Mouse (Mus musculus) CH12.LX (cell line): Measurements from ENCODE around the gene Rpl18a.

Experiments used
- BHLHE40 ChIP-seq: IDR thresholded peaks from 2 replicates; pipeline ENCODE4 v1.6.1; 2011; ENCODE audit warnings: mild to moderate bottlenecking, low read depth, low read length, improper control_type of control experiment
- CTCF ChIP-seq, 2 experiments: IDR thresholded peaks in 1 of 2; conservative IDR thresholded peaks in 1 of 2; 2 replicates each; pipeline ENCODE4 v1.5.1; 2011 to 2012; ENCODE audit warnings: low read depth in 2 of 2, low read length in 2 of 2, improper control_type of control experiment in 1 of 2, inconsistent platforms in 1 of 2, mild to moderate bottlenecking in 1 of 2, moderate library complexity in 1 of 2
- ELF1 ChIP-seq: IDR thresholded peaks from 2 replicates; pipeline ENCODE4 v1.6.1; 2014; ENCODE audit warnings: low read depth, mild to moderate bottlenecking, inconsistent platforms, low read length, improper control_type of control experiment
- EP300 ChIP-seq: IDR thresholded peaks from 2 replicates; pipeline ENCODE4 v1.6.1; 2011; ENCODE audit warnings: low read length, improper control_type of control experiment
- IRF4 ChIP-seq: IDR thresholded peaks from 2 replicates; pipeline ENCODE4 v1.6.1; 2014; ENCODE audit warnings: low read depth, mild to moderate bottlenecking, inconsistent platforms, low read length, improper control_type of control experiment
- JUND ChIP-seq: conservative IDR thresholded peaks from 2 replicates; pipeline ENCODE4 v1.6.1; 2011; ENCODE audit warnings: low read depth, low read length, improper control_type of control experiment
- POLR2A ChIP-seq: IDR thresholded peaks from 2 replicates; pipeline ENCODE4 v1.6.1; 2011; ENCODE audit warnings: low read depth, mild to moderate bottlenecking, improper control_type of control experiment, low read length
- RCOR1 ChIP-seq: conservative IDR thresholded peaks from 2 replicates; pipeline ENCODE4 v1.6.1; 2012; ENCODE audit warnings: low read depth, mild to moderate bottlenecking, inconsistent platforms, low read length, improper control_type of control experiment
- TCF12 ChIP-seq: IDR thresholded peaks from 2 replicates; pipeline ENCODE4 v1.6.1; 2014; ENCODE audit warnings: low read depth, mild to moderate bottlenecking, inconsistent platforms, low read length, improper control_type of control experiment
- ZMIZ1 ChIP-seq: IDR thresholded peaks from 2 replicates; pipeline ENCODE4 v1.6.1; 2012; ENCODE audit warnings: low read depth, mild to moderate bottlenecking, inconsistent platforms, low read length, improper control_type of control experiment
- ZNF384 ChIP-seq: IDR thresholded peaks from 2 replicates; pipeline ENCODE4 v1.6.1; 2012; ENCODE audit warnings: low read depth, low read length, improper control_type of control experiment, inconsistent platforms

- TF ChIP-seq POLR2A (no peak), RCOR1 (no peak), CTCF (conservative IDR thresholded peaks at IDR 0.05 in 1 of 2, IDR thresholded peaks at IDR 0.05 in 1 of 2; ENCODE audit: low read depth in 2 of 2, low read length in 2 of 2) (no peak), IRF4 (no peak), BHLHE40 (no peak), ZMIZ1 (no peak), JUND (no peak), ZNF384 (no peak), EP300 (no peak), TCF12 (no peak), ELF1 (no peak)
These were observed 17.5 kb upstream of the Rpl18a start for GRCm38 (mm10) chr8:70914704-70915103.
